Mouse (Mus musculus): ENCODE results near the gene Olfr527. TPM values are rescaled to one million over a fixed set of nuclear protein-coding genes. Genes with fewer than 3 reads are reported as not detected.

Olfr527 gene
- polyA plus RNA-seq, 1 experiment from 2014 or later: not detected

Other genes starting within 250 kb of the Olfr527 start
- gene Prap1, start 240.6 kb upstream of the Olfr527 start, polyA plus RNA-seq (2015; fragmentation: Nextera tagmentation; extraction: Ambion mirVana): 0.33 TPM in 1 of 2 replicates, not detected in the other
- 74.4 and 80.9 TPM in 2 replicates for gene Fuom, start 231.6 kb upstream of the Olfr527 start, polyA plus RNA-seq (2015; fragmentation: Nextera tagmentation; extraction: Ambion mirVana)
- gene Paox, start 218.2 kb upstream of the Olfr527 start, polyA plus RNA-seq (2015; fragmentation: Nextera tagmentation; extraction: Ambion mirVana): 10.9 and 14.4 TPM in 2 replicates
- gene Echs1, start 217.5 kb upstream of the Olfr527 start, polyA plus RNA-seq (2015; fragmentation: Nextera tagmentation; extraction: Ambion mirVana): 169 and 182 TPM in 2 replicates
- gene Mtg1, start 196.5 kb upstream of the Olfr527 start, polyA plus RNA-seq (2015; fragmentation: Nextera tagmentation; extraction: Ambion mirVana): 27.2 and 30.5 TPM in 2 replicates
- gene Sprn, start 179.1 kb upstream of the Olfr527 start, polyA plus RNA-seq (2015; fragmentation: Nextera tagmentation; extraction: Ambion mirVana): 0.10 TPM in 1 of 2 replicates, not detected in the other
- not detected in 2 replicates for gene Olfr522, start 169.3 kb upstream of the Olfr527 start, polyA plus RNA-seq (2015; fragmentation: Nextera tagmentation; extraction: Ambion mirVana)
- not detected in 2 replicates for gene Olfr523, start 160.8 kb upstream of the Olfr527 start, polyA plus RNA-seq (2015; fragmentation: Nextera tagmentation; extraction: Ambion mirVana)
- gene Olfr524, start 128.1 kb upstream of the Olfr527 start, polyA plus RNA-seq (2015; fragmentation: Nextera tagmentation; extraction: Ambion mirVana): not detected in 2 replicates
- gene Cd163l1, start 115.8 kb upstream of the Olfr527 start, polyA plus RNA-seq (2015; fragmentation: Nextera tagmentation; extraction: Ambion mirVana): 0.39 TPM in 1 of 2 replicates, not detected in the other
- gene 5830411N06Rik, start 86.7 kb upstream of the Olfr527 start, polyA plus RNA-seq (2015; fragmentation: Nextera tagmentation; extraction: Ambion mirVana): not detected in 2 replicates
- gene Olfr525, start 13.2 kb upstream of the Olfr527 start, polyA plus RNA-seq (2015; fragmentation: Nextera tagmentation; extraction: Ambion mirVana): not detected in 2 replicates
- not detected in 2 replicates for gene Olfr60, start 27.7 kb downstream of the Olfr527 start, polyA plus RNA-seq (2015; fragmentation: Nextera tagmentation; extraction: Ambion mirVana)
- not detected in 2 replicates for gene Olfr530, start 42.3 kb downstream of the Olfr527 start, polyA plus RNA-seq (2015; fragmentation: Nextera tagmentation; extraction: Ambion mirVana)
- gene Olfr531, start 68.9 kb downstream of the Olfr527 start, polyA plus RNA-seq (2015; fragmentation: Nextera tagmentation; extraction: Ambion mirVana): not detected in 2 replicates
- gene Olfr532, start 87.6 kb downstream of the Olfr527 start, polyA plus RNA-seq (2015; fragmentation: Nextera tagmentation; extraction: Ambion mirVana): not detected in 2 replicates
- gene Olfr533, start 129.4 kb downstream of the Olfr527 start, polyA plus RNA-seq (2015; fragmentation: Nextera tagmentation; extraction: Ambion mirVana): not detected in 2 replicates
- not detected in 2 replicates for gene Olfr535, start 150.2 kb downstream of the Olfr527 start, polyA plus RNA-seq (2015; fragmentation: Nextera tagmentation; extraction: Ambion mirVana)
- not detected in 2 replicates for gene Olfr536, start 173.4 kb downstream of the Olfr527 start, polyA plus RNA-seq (2015; fragmentation: Nextera tagmentation; extraction: Ambion mirVana)
- not detected in 2 replicates for gene Olfr538, start 233.9 kb downstream of the Olfr527 start, polyA plus RNA-seq (2015; fragmentation: Nextera tagmentation; extraction: Ambion mirVana)

Data from heart, embryonic 13.5 days (tissue).